Mouse (Mus musculus): ENCODE measurements around the gene Ccdc124. TPM values are rescaled to one million over a fixed set of nuclear protein-coding genes. Genes with fewer than 3 reads are reported as not detected.

The Ccdc124 gene
- polyA plus RNA-seq, 1 experiment from 2014 or later = 62.3 TPM

- H3K79me2 ChIP-seq (ENCODE audit: inconsistent target) = peaks cover 14% of the 10 kb centered on the region; the same call in 1 of the 2 replicates
- no peak overlapping the region for H3K4me3 ChIP-seq (ENCODE audit: inconsistent target)
- WGBS (ENCODE audit: missing documents) = 23% methylated on average over 40 of the region's 40 CpGs
- H3K27ac ChIP-seq = no peak overlapping the region
- no peaks in the 10 kb centered on the region for H3K36me3 ChIP-seq (ENCODE audit: inconsistent target)
Observed at GRCm38 (mm10) chr8:70868559-70869198, 5.1 kb downstream of the Ccdc124 start.

- no peak overlapping the region for H3K27ac ChIP-seq
- H3K36me3 ChIP-seq (ENCODE audit: inconsistent target) = no peaks in the 10 kb centered on the region
- WGBS (ENCODE audit: missing documents) = 92% methylated on average over 7 of the region's 7 CpGs
- no peak overlapping the region for H3K4me3 ChIP-seq (ENCODE audit: inconsistent target)
- H3K79me2 ChIP-seq (ENCODE audit: inconsistent target) = peaks cover 3% of the 10 kb centered on the region; the same call in 1 of the 2 replicates
Observed at GRCm38 (mm10) chr8:70866566-70866965, 7.2 kb downstream of the Ccdc124 start.

- Histone ChIP-seq H3K79me2 (ENCODE audit: inconsistent target) (no peaks in the 10 kb centered on the region), H3K4me3 (ENCODE audit: inconsistent target) (peak overlapping the region; percentile 29; the same call in 1 of the 2 replicates), H3K36me3 (ENCODE audit: inconsistent target) (no peaks in the 10 kb centered on the region), H3K27ac (no peak overlapping the region)
- WGBS (ENCODE audit: missing documents) = 22% methylated on average over 12 of the region's 12 CpGs
Observed at GRCm38 (mm10) chr8:70866001-70866520, 7.7 kb downstream of the Ccdc124 start.

- H3K27ac ChIP-seq = no peak overlapping the region
- WGBS (ENCODE audit: missing documents) = under 1% methylated on average over 44 of the region's 46 CpGs
- H3K36me3 ChIP-seq (ENCODE audit: inconsistent target) = no peaks in the 10 kb centered on the region
- peak overlapping the region; percentile 29 for H3K4me3 ChIP-seq (ENCODE audit: inconsistent target)
- no peaks in the 10 kb centered on the region for H3K79me2 ChIP-seq (ENCODE audit: inconsistent target)
Observed at GRCm38 (mm10) chr8:70865350-70866000, 8.3 kb downstream of the Ccdc124 start.

GRCm38 (mm10) chr8:70864712-70865221, 9.0 kb downstream of the Ccdc124 start:
- WGBS (ENCODE audit: missing documents) = 2% methylated on average over 24 of the region's 24 CpGs
- Histone ChIP-seq H3K27ac (no peak overlapping the region), H3K79me2 (ENCODE audit: inconsistent target) (no peaks in the 10 kb centered on the region), H3K4me3 (ENCODE audit: inconsistent target) (peak overlapping the region; percentile 29), H3K36me3 (ENCODE audit: inconsistent target) (no peaks in the 10 kb centered on the region)

GRCm38 (mm10) chr8:70863956-70864711, 9.6 kb downstream of the Ccdc124 start:
- no peak overlapping the region for H3K27ac ChIP-seq
- H3K36me3 ChIP-seq (ENCODE audit: inconsistent target) = no peaks in the 10 kb centered on the region
- 3% methylated on average over 46 of the region's 46 CpGs for WGBS (ENCODE audit: missing documents)
- no peak overlapping the region for H3K4me3 ChIP-seq (ENCODE audit: inconsistent target)
- H3K79me2 ChIP-seq (ENCODE audit: inconsistent target) = no peaks in the 10 kb centered on the region

GRCm38 (mm10) chr8:70862824-70863641, 10.7 kb downstream of the Ccdc124 start, which contains the start of gene Kcnn1:
Gene Kcnn1, minus strand, starts transcription at chr8:70863258.
- Histone ChIP-seq H3K4me3 (ENCODE audit: inconsistent target) (no peak within 1 kb of the TSS), H3K36me3 (ENCODE audit: inconsistent target) (no peaks in the 10 kb centered on the region), H3K27ac (no peak within 1 kb of the TSS), H3K79me2 (ENCODE audit: inconsistent target) (no peaks in the 10 kb centered on the region)
- 3% methylated on average over 55 of the region's 55 CpGs for WGBS (ENCODE audit: missing documents)

- H3K27ac ChIP-seq = no peak overlapping the region
- no peak overlapping the region for H3K4me3 ChIP-seq (ENCODE audit: inconsistent target)
- no peaks in the 10 kb centered on the region for H3K36me3 ChIP-seq (ENCODE audit: inconsistent target)
- no peaks in the 10 kb centered on the region for H3K79me2 ChIP-seq (ENCODE audit: inconsistent target)
- WGBS (ENCODE audit: missing documents) = 68% methylated on average over 4 of the region's 4 CpGs
Observed at GRCm38 (mm10) chr8:70857516-70857915, 16.2 kb downstream of the Ccdc124 start.

GRCm38 (mm10) chr8:70856541-70857197, 17.1 kb downstream of the Ccdc124 start:
- H3K79me2 ChIP-seq (ENCODE audit: inconsistent target) = no peaks in the 10 kb centered on the region
- H3K27ac ChIP-seq = no peak overlapping the region
- 31% methylated on average over 23 of the region's 33 CpGs for WGBS (ENCODE audit: missing documents)
- no peak overlapping the region for H3K4me3 ChIP-seq (ENCODE audit: inconsistent target)
- H3K36me3 ChIP-seq (ENCODE audit: inconsistent target) = no peaks in the 10 kb centered on the region

- 94% methylated on average over 5 of the region's 5 CpGs for WGBS (ENCODE audit: missing documents)
- no peaks in the 10 kb centered on the region for H3K79me2 ChIP-seq (ENCODE audit: inconsistent target)
Observed at GRCm38 (mm10) chr8:70856028-70856427, 17.7 kb downstream of the Ccdc124 start.

GRCm38 (mm10) chr8:70853863-70854262, 19.9 kb downstream of the Ccdc124 start:
- 0% methylated on average over 2 of the region's 2 CpGs for WGBS (ENCODE audit: missing documents)
- no peak overlapping the region for H3K4me3 ChIP-seq (ENCODE audit: inconsistent target)
- 0 out of 2 replicates have a peak overlapping the region, but pooled peaks have one; percentile 4 for H3K27ac ChIP-seq
- no peaks in the 10 kb centered on the region for H3K36me3 ChIP-seq (ENCODE audit: inconsistent target)
- H3K79me2 ChIP-seq (ENCODE audit: inconsistent target) = no peaks in the 10 kb centered on the region

More at GRCm38 (mm10) chr8:70856028-70856427, 17.7 kb downstream of the Ccdc124 start:
- Histone ChIP-seq H3K36me3 (ENCODE audit: inconsistent target) (no peaks in the 10 kb centered on the region), H3K4me3 (ENCODE audit: inconsistent target) (no peak overlapping the region), H3K27ac (no peak overlapping the region)

- no peaks in the 10 kb centered on the region for H3K36me3 ChIP-seq (ENCODE audit: inconsistent target)
- H3K27ac ChIP-seq = no peak overlapping the region
- WGBS (ENCODE audit: missing documents) = 96% methylated on average over 39 of the region's 41 CpGs
- H3K79me2 ChIP-seq (ENCODE audit: inconsistent target) = no peaks in the 10 kb centered on the region
- no peak overlapping the region for H3K4me3 ChIP-seq (ENCODE audit: inconsistent target)
Observed at GRCm38 (mm10) chr8:70852595-70853231, 21.0 kb downstream of the Ccdc124 start.

- no peak overlapping the region for H3K4me3 ChIP-seq (ENCODE audit: inconsistent target)
- H3K27ac ChIP-seq = no peak overlapping the region
- WGBS (ENCODE audit: missing documents) = 91% methylated on average over 6 of the region's 6 CpGs
- H3K79me2 ChIP-seq (ENCODE audit: inconsistent target) = no peaks in the 10 kb centered on the region
- no peaks in the 10 kb centered on the region for H3K36me3 ChIP-seq (ENCODE audit: inconsistent target)
Observed at GRCm38 (mm10) chr8:70851837-70852236, 21.9 kb downstream of the Ccdc124 start.
